Mouse (Mus musculus): ENCODE data around the gene Sgce.

The Sgce gene

DNA sequence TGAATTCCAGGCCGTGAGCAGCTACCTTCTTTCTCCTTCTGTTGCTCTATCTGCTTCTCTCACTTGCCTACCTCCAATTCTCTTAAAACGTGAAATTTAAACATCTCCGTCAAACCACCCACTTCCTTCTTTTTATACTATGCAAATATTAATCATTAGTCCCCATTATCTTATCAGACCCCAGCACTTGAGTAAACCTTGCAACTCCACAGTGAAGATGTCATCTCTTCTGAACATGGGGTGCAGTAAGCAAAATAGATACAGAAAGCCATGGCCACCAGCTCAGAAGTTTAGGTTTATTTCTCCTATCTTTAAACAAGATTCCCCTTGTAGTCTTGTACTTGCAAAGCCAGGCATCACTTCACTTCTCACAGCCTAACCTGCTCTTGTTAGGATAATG is 99.7 kb downstream of the Sgce start:
- DNase-seq (ENCODE audit: low spot score in 2 of 2) = no peak

DNA sequence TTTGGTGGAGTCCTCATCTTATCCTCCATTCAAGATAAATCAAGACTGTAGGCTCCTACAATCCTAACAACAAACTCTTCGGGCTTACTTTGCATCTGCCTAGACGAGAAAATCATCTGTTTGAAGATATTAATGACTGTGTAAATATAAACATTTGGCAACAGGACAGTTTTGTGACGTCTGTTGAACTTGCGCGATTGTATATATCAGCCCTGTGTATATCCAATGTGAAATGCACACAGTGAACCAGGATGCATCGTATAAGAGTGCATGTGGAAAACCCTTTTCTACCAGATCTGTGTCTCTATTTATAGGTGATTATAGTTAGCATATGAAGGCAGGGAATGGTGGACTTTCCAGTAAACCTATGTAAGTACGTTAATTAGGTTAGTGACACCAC is 104.9 kb downstream of the Sgce start:
- no peak for DNase-seq (ENCODE audit: low spot score in 2 of 2)

DNA sequence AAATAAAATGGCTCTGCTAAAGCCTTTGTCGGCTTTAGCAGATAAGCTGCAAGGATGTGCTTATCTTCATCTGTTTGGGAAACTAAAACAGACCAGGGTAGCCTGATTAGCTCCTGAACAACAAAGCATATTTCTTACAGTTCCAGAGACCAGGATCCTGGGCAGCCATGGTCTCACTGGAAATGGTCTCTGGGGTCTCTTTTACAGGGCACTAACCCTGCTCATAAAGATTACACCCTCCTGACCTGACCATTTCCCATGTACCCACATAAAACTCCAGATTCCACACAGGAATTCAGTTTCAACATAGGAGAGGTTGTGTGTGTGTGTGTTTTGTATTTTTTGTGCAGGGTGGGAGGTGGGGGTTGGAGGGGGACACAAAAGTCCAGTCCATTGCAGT is 112.2 kb downstream of the Sgce start:
- DNase-seq (ENCODE audit: low spot score in 2 of 2) = no peak

DNA sequence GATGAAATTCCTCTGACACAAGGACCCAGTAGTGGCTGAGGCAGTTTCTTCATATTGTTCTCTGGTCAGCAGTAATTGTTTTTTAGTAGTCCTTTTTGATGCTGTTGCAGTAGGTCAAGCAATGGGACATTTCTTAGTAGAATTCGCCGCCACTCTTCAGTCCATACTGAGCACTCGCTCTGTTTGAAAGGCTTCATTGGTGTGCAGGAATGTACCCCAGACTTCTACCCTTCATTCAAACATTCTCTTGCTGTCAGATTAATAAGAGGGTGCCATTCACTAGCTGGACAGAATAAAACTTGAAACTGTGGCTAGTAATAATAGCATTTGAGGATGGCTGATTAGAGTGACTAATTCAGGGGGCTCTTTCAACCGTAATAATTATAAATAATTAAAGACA is 113.8 kb downstream of the Sgce start:
- no peak for DNase-seq (ENCODE audit: low spot score in 2 of 2)

DNA sequence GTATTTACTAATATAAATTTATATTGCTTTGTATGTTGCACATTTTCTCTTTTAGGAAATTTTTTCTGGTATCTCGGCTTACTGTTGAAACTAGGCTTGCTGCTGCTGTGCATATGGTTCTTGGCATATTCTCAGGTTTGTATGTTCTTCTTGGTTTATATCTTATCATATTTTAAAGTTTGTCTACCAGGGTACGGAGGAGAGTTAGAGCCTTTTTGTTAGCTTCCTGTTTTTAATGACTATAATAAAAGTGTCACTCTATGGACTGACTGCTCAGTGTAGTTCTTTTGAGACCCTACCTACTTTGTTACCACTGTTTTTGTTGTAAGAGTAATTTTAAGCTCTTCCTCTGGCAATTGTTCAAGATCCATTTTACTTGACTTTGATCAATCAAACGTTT is 115.5 kb downstream of the Sgce start:
- DNase-seq (ENCODE audit: low spot score in 2 of 2) = no peak
